ENCODE assay signal across 21 mouse cellular contexts in genomic region chr14:31191936-31192335, GRCm38 (mm10). TPM values are rescaled to one million over a fixed set of nuclear protein-coding genes. Genes with fewer than 3 reads are reported as not detected.
DNase-seq lines count a peak whose midpoint lies in the region; ATAC-seq and TF ChIP-seq lines count a peak whose summit lies in the region.
"Had no signal": no experiment of that assay in that cellular context is flagged by ENCODE, and none has a peak within 500 bp of the region (broad histone marks: within the 10 kb centered on the region; RNA-seq: fewer than 3 reads in every experiment).

No protein-coding gene starts in this region.

- no peak for TF ChIP-seq CTCF in intestine, postnatal 0 days (IDR thresholded peaks at IDR 0.05; ENCODE audit: low read depth)

- no peak overlapping the region for H3K4me2 ChIP-seq in forebrain, embryonic 14.5 days (ENCODE audit: low read length)
- no peak overlapping the region for H3K4me2 ChIP-seq in intestine, postnatal 0 days (replicated peaks; ENCODE audit: low read depth)
- H3K4me2 ChIP-seq: midbrain, embryonic 15.5 days had no signal

- H3K36me3 ChIP-seq in forebrain, embryonic 14.5 days (ENCODE audit: control insufficient read depth, insufficient read depth, low read length), result peaks cover 92% of the 10 kb centered on the region
- H3K36me3 ChIP-seq in forebrain, embryonic 10.5 days (replicated peaks), result peaks cover 100% of the 10 kb centered on the region
- peaks cover 92% of the 10 kb centered on the region for H3K36me3 ChIP-seq in intestine, postnatal 0 days (ENCODE audit: control insufficient read depth, insufficient read depth)

- H3K9ac ChIP-seq in forebrain, embryonic 14.5 days (ENCODE audit: low read length), result no peak overlapping the region
- H3K9ac ChIP-seq in intestine, postnatal 0 days (ENCODE audit: low read depth, low read length), result no peak overlapping the region
- H3K9ac ChIP-seq: forebrain, postnatal 0 days; liver, embryonic 14.5 days; midbrain, embryonic 15.5 days had no signal

- intact Hi-C loops in left cerebral cortex, postnatal 4 days (cut with DNase I), result no loop called here

- DNase-seq in forebrain, embryonic 14.5 days (ENCODE audit: low spot score), result peak; percentile 33
- DNase-seq in forebrain, embryonic 10.5 days (ENCODE audit: extremely low spot score, low spot score), result no peak
- peak; percentile 35 for DNase-seq in left cerebral cortex, postnatal 4 days
- no peak for DNase-seq in left cerebral cortex, adult 18-20 months (ENCODE audit: low spot score in 2 of 2)
- DNase-seq in 416B (ENCODE audit: low read depth), result peak; percentile 55
- peak; percentile 66 for DNase-seq in brain, adult 2 months (ENCODE audit: low read depth, low spot score)
- DNase-seq: adrenal gland, adult 2 months; forebrain, postnatal 0 days; kidney, adult 9 months; kidney, postnatal 36 days had no signal

- H3K4me1 ChIP-seq in forebrain, embryonic 14.5 days (ENCODE audit: control insufficient read depth, insufficient read depth, low read length), result peaks cover 2% of the 10 kb centered on the region; the same call in 1 of the 2 replicates
- peaks cover 11% of the 10 kb centered on the region; the same call in 1 of the 2 replicates for H3K4me1 ChIP-seq in forebrain, embryonic 10.5 days
- no peaks in the 10 kb centered on the region for H3K4me1 ChIP-seq in intestine, postnatal 0 days (replicated peaks; ENCODE audit: control insufficient read depth, insufficient read depth, low read length)
- H3K4me1 ChIP-seq: embryonic facial prominence, embryonic 10.5 days; hindbrain, embryonic 10.5 days; midbrain, embryonic 15.5 days had no signal

- no peak overlapping the region for H3K4me3 ChIP-seq in forebrain, embryonic 14.5 days (ENCODE audit: low read depth, low read length)
- no peak overlapping the region for H3K4me3 ChIP-seq in forebrain, embryonic 10.5 days
- H3K4me3 ChIP-seq in intestine, postnatal 0 days (ENCODE audit: low read depth, low read length), result no peak overlapping the region
- H3K4me3 ChIP-seq: embryonic facial prominence, embryonic 10.5 days; erythroblast, embryonic 14.5 days; hindbrain, embryonic 10.5 days; megakaryocyte, embryonic 14.5 days; midbrain, embryonic 15.5 days had no signal

- WGBS in forebrain, embryonic 14.5 days, result 54% methylated on average over 2 of the region's 2 CpGs
- 92% methylated on average over 2 of the region's 2 CpGs for WGBS in forebrain, embryonic 10.5 days
- 68% methylated on average over 2 of the region's 2 CpGs for WGBS in intestine, postnatal 0 days

- no peak overlapping the region for H3K27ac ChIP-seq in forebrain, embryonic 14.5 days (ENCODE audit: low read depth, low read length)
- H3K27ac ChIP-seq in forebrain, embryonic 10.5 days, result no peak overlapping the region
- H3K27ac ChIP-seq in intestine, postnatal 0 days (ENCODE audit: low read depth, low read length), result no peak overlapping the region
- H3K27ac ChIP-seq: embryonic facial prominence, embryonic 10.5 days; hindbrain, embryonic 10.5 days; liver, embryonic 14.5 days; midbrain, embryonic 15.5 days had no signal

- no peaks in the 10 kb centered on the region for H3K27me3 ChIP-seq in forebrain, embryonic 14.5 days (replicated peaks; ENCODE audit: control insufficient read depth, insufficient read depth, low read length)
- H3K27me3 ChIP-seq in forebrain, embryonic 10.5 days (ENCODE audit: poor library complexity, severe bottlenecking), result no peaks in the 10 kb centered on the region
- H3K27me3 ChIP-seq in intestine, postnatal 0 days (replicated peaks; ENCODE audit: control insufficient read depth, insufficient read depth, low read length), result no peaks in the 10 kb centered on the region
- H3K27me3 ChIP-seq: megakaryocyte, embryonic 14.5 days; midbrain, embryonic 15.5 days had no signal

- H3K9me3 ChIP-seq in forebrain, embryonic 14.5 days (replicated peaks; ENCODE audit: control insufficient read depth, low read length), result no peaks in the 10 kb centered on the region
- H3K9me3 ChIP-seq in forebrain, embryonic 10.5 days, result no peaks in the 10 kb centered on the region
- no peaks in the 10 kb centered on the region for H3K9me3 ChIP-seq in intestine, postnatal 0 days (ENCODE audit: control insufficient read depth)
- H3K9me3 ChIP-seq: embryonic facial prominence, embryonic 10.5 days; G1E; hindbrain, embryonic 10.5 days; megakaryocyte, embryonic 14.5 days; midbrain, embryonic 15.5 days had no signal

- ATAC-seq in forebrain, embryonic 14.5 days, result no peak
- no peak for ATAC-seq in erythroblast, adult 5-6 weeks (replicated peaks; ENCODE audit: low FRiP score, poor library complexity, severe bottlenecking)
- ATAC-seq in intestine, postnatal 0 days, result no peak
- ATAC-seq: CD4-positive, CD25-positive, alpha-beta regulatory T cell, adult 4 months; forebrain, postnatal 0 days; midbrain, embryonic 15.5 days had no signal

RNA-seq across cellular contexts. Expression of gene Tnnc1, which starts 16.2 kb away (rescaled TPM):
- polyA plus RNA-seq in forebrain, embryonic 14.5 days (2014; fragmentation: Nextera tagmentation; extraction: Ambion mirVana), result 1.2 and 1.3 TPM in 2 replicates
- polyA plus RNA-seq in forebrain, embryonic 10.5 days (2016; fragmentation: Nextera tagmentation; extraction: Ambion mirVana), result 0.67 and 0.84 TPM in 2 replicates
- total RNA-seq in left cerebral cortex, postnatal 4 days (2021), result 1 to 10 TPM; 1.4 to 1.7 TPM
- 10 to 100 TPM; 18.8 to 20.1 TPM for total RNA-seq in left cerebral cortex, adult 18-20 months (2021)
- not detected in 2 replicates for total RNA-seq in erythroblast, adult 5-6 weeks (2015; ENCODE audit: low replicate concordance)
- not detected in 2 replicates for total RNA-seq in erythroblast, adult 5-6 weeks (2017; ENCODE audit: low replicate concordance)
- 1.4 and 1.6 TPM in 2 replicates for polyA plus RNA-seq in intestine, postnatal 0 days (2015; fragmentation: Nextera tagmentation; extraction: Ambion mirVana)
- polyA plus RNA-seq: CD4-positive, CD25-positive, alpha-beta regulatory T cell, adult 4 months had no signal

RNA-seq across cellular contexts. Expression of gene Stab1, which starts 23.5 kb away (rescaled TPM):
- polyA plus RNA-seq in forebrain, embryonic 14.5 days (2014; fragmentation: Nextera tagmentation; extraction: Ambion mirVana), result 21.8 and 22.1 TPM in 2 replicates
- polyA plus RNA-seq in forebrain, embryonic 10.5 days (2016; fragmentation: Nextera tagmentation; extraction: Ambion mirVana), result 20.7 and 21.6 TPM in 2 replicates
- total RNA-seq in left cerebral cortex, postnatal 4 days (2021), result 10 to 100 TPM; 23.9 to 30.5 TPM
- 10 to 100 TPM; 22.3 to 25.0 TPM for total RNA-seq in left cerebral cortex, adult 18-20 months (2021)
- not detected in 2 replicates for total RNA-seq in erythroblast, adult 5-6 weeks (2015; ENCODE audit: low replicate concordance)
- total RNA-seq in erythroblast, adult 5-6 weeks (2017; ENCODE audit: low replicate concordance), result 0.70 TPM in 1 of 2 replicates, not detected in the other
- polyA plus RNA-seq in intestine, postnatal 0 days (2015; fragmentation: Nextera tagmentation; extraction: Ambion mirVana), result 20.6 and 23.1 TPM in 2 replicates
- total RNA-seq: granulocyte monocyte progenitor cell, adult 5-6 weeks had no signal
- polyA plus RNA-seq: G1E had no signal

RNA-seq across cellular contexts. Expression of gene Nisch, which starts 24.8 kb away (rescaled TPM):
- polyA plus RNA-seq in forebrain, embryonic 14.5 days (2014; fragmentation: Nextera tagmentation; extraction: Ambion mirVana), result 217 and 277 TPM in 2 replicates
- polyA plus RNA-seq in forebrain, embryonic 10.5 days (2016; fragmentation: Nextera tagmentation; extraction: Ambion mirVana), result 401 and 402 TPM in 2 replicates
- 100 to 1,000 TPM; 446 to 469 TPM for total RNA-seq in left cerebral cortex, postnatal 4 days (2021)
- total RNA-seq in left cerebral cortex, adult 18-20 months (2021), result 100 to 1,000 TPM; 359 to 363 TPM
- total RNA-seq in erythroblast, adult 5-6 weeks (2015; ENCODE audit: low replicate concordance), result 30.2 and 34.1 TPM in 2 replicates
- 19.5 and 21.8 TPM in 2 replicates for total RNA-seq in erythroblast, adult 5-6 weeks (2017; ENCODE audit: low replicate concordance)
- polyA plus RNA-seq in intestine, postnatal 0 days (2015; fragmentation: Nextera tagmentation; extraction: Ambion mirVana), result 74.1 and 78.8 TPM in 2 replicates

RNA-seq across cellular contexts. Expression of gene Sema3g, which starts 25.7 kb away (rescaled TPM):
- 0.23 and 0.25 TPM in 2 replicates for polyA plus RNA-seq in forebrain, embryonic 14.5 days (2014; fragmentation: Nextera tagmentation; extraction: Ambion mirVana)
- 0.61 and 0.66 TPM in 2 replicates for polyA plus RNA-seq in forebrain, embryonic 10.5 days (2016; fragmentation: Nextera tagmentation; extraction: Ambion mirVana)
- 1 to 10 TPM; 2.5 to 2.6 TPM for total RNA-seq in left cerebral cortex, postnatal 4 days (2021)
- 1 to 10 TPM; 4.7 to 5.3 TPM for total RNA-seq in left cerebral cortex, adult 18-20 months (2021)
- not detected in 2 replicates for total RNA-seq in erythroblast, adult 5-6 weeks (2015; ENCODE audit: low replicate concordance)
- total RNA-seq in erythroblast, adult 5-6 weeks (2017; ENCODE audit: low replicate concordance), result not detected in 2 replicates
- 0.61 and 0.74 TPM in 2 replicates for polyA plus RNA-seq in intestine, postnatal 0 days (2015; fragmentation: Nextera tagmentation; extraction: Ambion mirVana)
- total RNA-seq: granulocyte monocyte progenitor cell, adult 5-6 weeks had no signal
- polyA plus RNA-seq: CD4-positive, CD25-positive, alpha-beta regulatory T cell, adult 4 months; erythroblast, embryonic 14.5 days; G1E had no signal

RNA-seq across cellular contexts. Expression of gene Phf7, which starts 59.2 kb away (rescaled TPM):
- 11.6 and 13.2 TPM in 2 replicates for polyA plus RNA-seq in forebrain, embryonic 14.5 days (2014; fragmentation: Nextera tagmentation; extraction: Ambion mirVana)
- 14.0 and 16.4 TPM in 2 replicates for polyA plus RNA-seq in forebrain, embryonic 10.5 days (2016; fragmentation: Nextera tagmentation; extraction: Ambion mirVana)
- total RNA-seq in left cerebral cortex, postnatal 4 days (2021), result 1 to 10 TPM; 5.3 to 5.8 TPM
- total RNA-seq in left cerebral cortex, adult 18-20 months (2021), result 1 to 10 TPM; 3.2 to 4.1 TPM
- total RNA-seq in erythroblast, adult 5-6 weeks (2015; ENCODE audit: low replicate concordance), result 4.8 and 11.5 TPM in 2 replicates
- 2.5 and 4.8 TPM in 2 replicates for total RNA-seq in erythroblast, adult 5-6 weeks (2017; ENCODE audit: low replicate concordance)
- 8.6 and 10.3 TPM in 2 replicates for polyA plus RNA-seq in intestine, postnatal 0 days (2015; fragmentation: Nextera tagmentation; extraction: Ambion mirVana)

Comparison
In these comparisons a context has a peak if more than half of its experiments do, and no peak if none do; other contexts are left out.
1. DNase-seq: peak in forebrain, embryonic 14.5 days (single experiment), left cerebral cortex, postnatal 4 days (single experiment), 416B (single experiment) and brain, adult 2 months (single experiment); none in forebrain, embryonic 10.5 days (single experiment) and left cerebral cortex, adult 18-20 months (0 of 2).
2. RNA of gene Tnnc1, which starts 16.2 kb away (total RNA-seq): 18.8 to 20.1 TPM in left cerebral cortex, adult 18-20 months; 1.4 to 1.7 TPM in left cerebral cortex, postnatal 4 days and not detected in erythroblast, adult 5-6 weeks; every median in the first group is over 4 times any median in the second.
3. RNA of gene Stab1, which starts 23.5 kb away (total RNA-seq): 23.9 to 30.5 TPM in left cerebral cortex, postnatal 4 days and 22.3 to 25.0 TPM in left cerebral cortex, adult 18-20 months; 0.70 TPM in erythroblast, adult 5-6 weeks; every median in the first group is over 4 times any median in the second.
4. RNA of gene Nisch, which starts 24.8 kb away (total RNA-seq): 446 to 469 TPM in left cerebral cortex, postnatal 4 days and 359 to 363 TPM in left cerebral cortex, adult 18-20 months; 19.5 to 34.1 TPM in erythroblast, adult 5-6 weeks; every median in the first group is over 10 times any median in the second.